Mouse (Mus musculus) heart, embryonic 14.5 days (tissue): ENCODE results near the gene Zbtb12. TPM values are rescaled to one million over a fixed set of nuclear protein-coding genes. Genes with fewer than 3 reads are reported as not detected.

Source experiments
- ATAC-seq: fragments of 200-750 bp; cut with Nextera tagmentation; 2 replicates; pipeline ENCODE4 v1.8.0; 2017; ENCODE audit warnings: low read depth, moderate TSS enrichment; ENCODE audit not compliant: insufficient number of reproducible peaks, insufficient read depth, low FRiP score
- H3K27ac ChIP-seq, 2 experiments: fragments of 200-500 bp in 1 of 2; fragments of 300-500 bp in 1 of 2; sonication (generic) in 1 of 2; replicated peaks in 1 of 2; 2 replicates each; pipeline ENCODE4 v1.5.1; 2012 to 2014; ENCODE audit warnings: low read depth in 2 of 2, low read length in 2 of 2, control low read depth in 1 of 2, mild to moderate bottlenecking in 1 of 2, mixed read lengths in 1 of 2; ENCODE audit not compliant: control insufficient read depth in 1 of 2, insufficient read depth in 1 of 2
- H3K27me3 ChIP-seq: fragments of 300-500 bp; sonication (generic); 2 replicates; pipeline ENCODE4 v1.6.1; 2014; ENCODE audit warnings: mild to moderate bottlenecking, low read length, control low read depth; ENCODE audit not compliant: control insufficient read depth, insufficient read depth
- H3K36me3 ChIP-seq: fragments of 300-500 bp; sonication (generic); 2 replicates; pipeline ENCODE4 v1.6.1; 2014; ENCODE audit warnings: mild to moderate bottlenecking, control low read depth, low read length, mixed read lengths; ENCODE audit not compliant: control insufficient read depth, insufficient read depth
- H3K4me1 ChIP-seq, 2 experiments: fragments of 200-500 bp in 1 of 2; fragments of 300-500 bp in 1 of 2; sonication (generic) in 1 of 2; 2 replicates each; pipeline ENCODE4 v1.6.1; 2012 to 2014; ENCODE audit warnings: low read length in 2 of 2, control low read depth in 1 of 2, mixed read lengths in 1 of 2; ENCODE audit not compliant: control insufficient read depth in 2 of 2, insufficient read depth in 2 of 2
- H3K4me2 ChIP-seq: fragments of 300-500 bp; sonication (generic); 2 replicates; pipeline ENCODE4 v1.6.1; 2014; ENCODE audit warnings: mild to moderate bottlenecking, low read length
- H3K4me3 ChIP-seq, 2 experiments: fragments of 200-500 bp in 1 of 2; fragments of 300-500 bp in 1 of 2; sonication (generic) in 1 of 2; 2 replicates each; pipeline ENCODE4 v1.5.1; 2012 to 2014; ENCODE audit warnings: low read length in 2 of 2, mild to moderate bottlenecking in 2 of 2, control low read depth in 1 of 2, low read depth in 1 of 2, moderate library complexity in 1 of 2; ENCODE audit not compliant: control insufficient read depth in 1 of 2, insufficient read depth in 1 of 2
- H3K9ac ChIP-seq: fragments of 300-500 bp; sonication (generic); 2 replicates; pipeline ENCODE4 v1.6.1; 2014; ENCODE audit warnings: mild to moderate bottlenecking, low read length
- H3K9me3 ChIP-seq: fragments of 300-500 bp; sonication (generic); 2 replicates; pipeline ENCODE4 v1.6.1; 2016; ENCODE audit warnings: low read length, control low read depth; ENCODE audit not compliant: control insufficient read depth
- WGBS: fragments of 180-500 bp; shearing (Covaris S2); extraction: QIAGEN DNeasy Blood & Tissue Kit; methylation state at CpG from one replicate; pipeline ENCODE4 v1.1.7; 2014; 5-methylcytosine and 5-hydroxymethylcytosine counted together
- polyA plus RNA-seq: library from polyadenylated mRNA; unstranded; fragments of >200 nt; fragmentation: Nextera tagmentation; extraction: Ambion mirVana; gene quantifications from 2 replicates; pipeline ENCODE4 v1.2.1, GENCODE M21; 2014

Gene Zbtb12
- polyA plus RNA-seq, 1 experiment from 2014 or later: 0.53 TPM

DNA sequence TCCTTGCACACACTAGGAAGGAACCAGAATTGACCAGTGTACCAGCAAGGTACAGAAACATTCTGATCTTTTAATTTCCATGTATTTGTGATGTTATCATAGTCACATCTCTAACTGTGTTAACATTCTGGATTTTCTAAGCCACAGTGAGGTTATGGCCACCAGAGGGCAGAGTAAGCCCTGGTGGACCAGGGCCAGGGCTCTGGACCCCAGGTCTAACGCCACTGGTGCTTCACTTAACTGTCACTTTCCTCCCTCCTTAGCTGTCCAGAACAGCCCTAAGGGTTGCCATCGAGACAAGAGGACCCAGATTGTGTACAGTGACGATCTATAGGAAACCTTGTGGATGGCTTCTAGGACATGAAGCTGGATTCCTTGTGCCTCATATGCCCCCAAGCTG is 23.5 kb upstream of the Zbtb12 start:
- WGBS: 29% methylated on average over 3 of the region's 3 CpGs
- Histone ChIP-seq H3K36me3 (peaks cover 56% of the 10 kb centered on the region), H3K4me2 (no peak overlapping the region), H3K9ac (no peak overlapping the region), H3K4me1 (peaks cover 3 to 8% of the 10 kb centered on the region in 2 experiments), H3K4me3 (no peak overlapping the region), H3K27ac (no peak overlapping the region), H3K9me3 (no peaks in the 10 kb centered on the region), H3K27me3 (no peaks in the 10 kb centered on the region)
- ATAC-seq: no peak

GRCm38 (mm10) chr17:34858670-34859069 is 20.6 kb upstream of the Zbtb12 start:
- whole genome bisulfite sequencing: 75% methylated on average over 4 of the region's 4 CpGs
- ATAC-seq: no peak
- Histone ChIP-seq H3K4me3 (no peak overlapping the region), H3K4me1 (no peaks in the 10 kb centered on the region), H3K27ac (no peak overlapping the region), H3K27me3 (peaks cover 10% of the 10 kb centered on the region; the same call in 1 of the 2 replicates), H3K9ac (no peak overlapping the region), H3K36me3 (peaks cover 40% of the 10 kb centered on the region), H3K9me3 (no peaks in the 10 kb centered on the region), H3K4me2 (no peak overlapping the region)

- no peak overlapping the region for H3K9ac ChIP-seq
- 71% methylated on average over 9 of the region's 9 CpGs for WGBS
- H3K4me3 ChIP-seq: no peak overlapping the region
Measured at GRCm38 (mm10) chr17:34860514-34860913, 18.8 kb upstream of the Zbtb12 start.

DNA sequence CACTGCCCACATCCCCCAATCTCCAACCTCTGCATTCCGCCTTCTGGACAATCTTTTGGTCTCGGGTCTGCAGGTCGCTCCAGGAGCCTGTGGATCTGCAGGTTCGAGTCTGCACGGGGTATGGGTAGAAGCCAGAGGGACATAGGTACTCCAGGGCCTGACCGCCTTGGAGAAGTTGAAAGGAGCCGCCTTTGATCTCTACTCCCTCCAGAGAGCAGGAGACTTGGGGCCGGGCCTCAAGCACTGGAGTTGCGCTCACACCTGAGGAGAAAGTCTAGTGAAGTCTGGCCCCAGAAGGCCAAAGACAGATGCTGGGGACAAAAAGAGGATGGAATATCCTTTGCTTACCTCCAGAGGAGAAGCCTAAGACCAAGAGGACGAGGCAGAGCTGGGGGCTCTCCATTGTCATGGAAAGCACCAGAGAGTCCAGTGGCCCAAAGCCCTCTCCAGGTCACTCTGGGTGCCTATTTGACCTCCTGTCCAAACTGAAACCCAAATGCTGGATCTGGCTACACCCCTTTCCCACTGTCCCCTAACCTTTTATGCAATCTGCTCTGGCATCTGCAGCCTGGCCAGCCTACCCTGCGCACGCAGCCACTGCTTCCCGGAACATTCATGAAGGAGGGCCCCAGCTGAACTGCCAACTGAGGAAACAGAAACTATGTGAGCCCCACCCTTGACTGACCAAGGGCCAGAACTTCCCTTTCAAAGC is 17.4 kb upstream of the Zbtb12 start:
- peaks cover 9% of the 10 kb centered on the region for H3K36me3 ChIP-seq
- no peak for ATAC-seq
- H3K4me2 ChIP-seq: no peak overlapping the region
- no peaks in the 10 kb centered on the region for H3K4me1 ChIP-seq
- H3K27me3 ChIP-seq: peaks cover 10% of the 10 kb centered on the region; the same call in 1 of the 2 replicates
- WGBS: 57% methylated on average over 13 of the region's 13 CpGs
- no peak overlapping the region for H3K9ac ChIP-seq
- no peak overlapping the region for H3K27ac ChIP-seq
- no peak overlapping the region for H3K4me3 ChIP-seq
- no peaks in the 10 kb centered on the region for H3K9me3 ChIP-seq

More at GRCm38 (mm10) chr17:34860514-34860913, 18.8 kb upstream of the Zbtb12 start:
- Histone ChIP-seq H3K4me2 (no peak overlapping the region), H3K4me1 (no peaks in the 10 kb centered on the region), H3K9me3 (no peaks in the 10 kb centered on the region), H3K27me3 (peaks cover 10% of the 10 kb centered on the region; the same call in 1 of the 2 replicates), H3K36me3 (peaks cover 21% of the 10 kb centered on the region), H3K27ac (no peak overlapping the region)
- no peak for ATAC-seq

DNA sequence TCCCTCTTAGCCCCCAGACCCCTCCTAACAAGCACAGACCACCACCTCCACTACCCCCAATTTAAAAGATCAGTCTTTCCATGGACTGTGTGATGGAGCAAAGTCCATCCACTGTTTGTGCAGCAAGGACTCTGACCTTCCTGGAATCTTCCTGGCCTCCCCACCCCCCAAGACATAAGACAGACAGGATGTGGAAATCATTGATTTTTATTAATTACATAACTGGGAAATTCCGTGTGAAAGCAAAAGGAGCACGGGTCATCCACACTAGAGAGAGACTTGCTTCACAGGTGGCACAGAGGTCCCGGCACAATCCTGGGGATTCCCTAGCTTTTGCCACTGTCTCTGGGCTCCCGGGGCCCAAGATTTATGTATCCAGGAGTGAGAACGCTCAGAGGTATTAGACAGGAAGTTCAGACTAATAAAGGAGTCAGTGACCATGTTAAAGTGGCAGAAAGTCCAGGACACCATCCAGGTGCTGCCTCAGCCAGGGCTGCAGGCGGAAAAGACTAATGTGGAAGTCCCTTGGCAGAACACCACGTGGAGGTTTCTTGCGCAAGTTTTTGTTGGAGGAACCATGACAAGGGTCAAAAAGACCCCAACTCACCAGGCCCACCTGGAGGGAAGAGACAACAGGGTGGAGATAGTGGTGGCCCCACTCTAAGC is 16.7 kb upstream of the Zbtb12 start, which contains the start of gene Cfb:
TSS of gene Cfb (minus strand) at position 103 of the 666 bp plus-strand sequence.
- Histone ChIP-seq H3K4me2 (no peak within 1 kb of the TSS), H3K9me3 (no peaks in the 10 kb centered on the region), H3K36me3 (peaks cover 2% of the 10 kb centered on the region), H3K9ac (no peak within 1 kb of the TSS), H3K4me1 (no peaks in the 10 kb centered on the region), H3K4me3 (no peak within 1 kb of the TSS), H3K27me3 (peaks cover 10% of the 10 kb centered on the region; the same call in 1 of the 2 replicates), H3K27ac (no peak within 1 kb of the TSS)
- ATAC-seq: no peak
- 61% methylated on average over 8 of the region's 8 CpGs for WGBS

- Histone ChIP-seq H3K4me3 (no peak overlapping the region), H3K9ac (no peak overlapping the region), H3K27ac (no peak overlapping the region), H3K4me1 (no peaks in the 10 kb centered on the region), H3K4me2 (no peak overlapping the region), H3K9me3 (no peaks in the 10 kb centered on the region), H3K36me3 (no peaks in the 10 kb centered on the region), H3K27me3 (peaks cover 10% of the 10 kb centered on the region; the same call in 1 of the 2 replicates)
- WGBS: 56% methylated on average over 7 of the region's 7 CpGs
- ATAC-seq: no peak
Measured at GRCm38 (mm10) chr17:34865981-34866380, 13.3 kb upstream of the Zbtb12 start.

DNA sequence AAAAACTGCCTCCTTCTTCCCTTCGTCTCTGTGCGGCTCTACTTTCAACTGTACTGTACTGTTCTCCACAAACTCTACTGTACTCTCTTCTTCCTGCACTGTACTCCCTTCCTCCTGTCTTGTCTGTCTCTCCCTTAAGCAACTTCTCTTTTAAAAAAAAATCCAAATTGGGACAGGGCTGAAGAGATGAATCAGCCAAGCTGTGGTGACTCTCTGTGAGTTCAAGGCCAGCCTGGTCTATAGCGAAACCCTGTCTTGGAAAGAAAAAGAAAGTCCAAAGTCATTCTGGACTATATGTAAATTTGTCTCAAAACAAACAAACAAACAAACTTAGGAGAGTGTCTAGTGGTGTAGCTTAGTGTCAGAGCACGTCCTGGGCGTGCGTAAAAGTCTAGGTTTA is 5.0 kb upstream of the Zbtb12 start:
- H3K4me1 ChIP-seq: peaks cover 0 to 2% of the 10 kb centered on the region in 2 experiments; a peak in 2 of 4 replicates
- 87% methylated on average over 6 of the region's 6 CpGs for WGBS
- no peaks in the 10 kb centered on the region for H3K36me3 ChIP-seq
- H3K4me3 ChIP-seq: no peak overlapping the region
- no peak overlapping the region for H3K9ac ChIP-seq
- H3K9me3 ChIP-seq: no peaks in the 10 kb centered on the region
- H3K27me3 ChIP-seq: no peaks in the 10 kb centered on the region
- H3K27ac ChIP-seq: no peak overlapping the region
- H3K4me2 ChIP-seq: no peak overlapping the region
- no peak for ATAC-seq
